ENCODE assay signal across 11 mouse cellular contexts in genomic region chr13:97237700-97238099, GRCm38 (mm10). TPM values are rescaled to one million over a fixed set of nuclear protein-coding genes. Genes with fewer than 3 reads are reported as not detected.
A peak's percentile ranks its signal among the peaks of the same experiment; 100 is the strongest.
DNase-seq lines count a peak whose midpoint lies in the region; ATAC-seq and TF ChIP-seq lines count a peak whose summit lies in the region.
"Had no signal": no experiment of that assay in that cellular context is flagged by ENCODE, and none has a peak within 500 bp of the region (broad histone marks: within the 10 kb centered on the region; RNA-seq: fewer than 3 reads in every experiment).

No protein-coding gene starts in this region.

- H3K4me3 ChIP-seq in kidney, postnatal 0 days (replicated peaks; ENCODE audit: low read depth, low read length) = no peak overlapping the region
- H3K4me3 ChIP-seq in forebrain, embryonic 12.5 days (replicated peaks) = no peak overlapping the region
- H3K4me3 ChIP-seq in limb, embryonic 12.5 days (replicated peaks) = no peak overlapping the region

- H3K27ac ChIP-seq in kidney, postnatal 0 days = peak overlapping the region; percentile 61; the same call in 1 of the 2 replicates
- H3K27ac ChIP-seq in forebrain, embryonic 12.5 days = peak overlapping the region; percentile 80
- H3K27ac ChIP-seq in limb, embryonic 12.5 days = peak overlapping the region; percentile 35; the same call in 1 of the 2 replicates

- WGBS in kidney, postnatal 0 days = 70% methylated on average over 3 of the region's 3 CpGs
- 13% methylated on average over 3 of the region's 3 CpGs for WGBS in forebrain, embryonic 12.5 days
- WGBS in limb, embryonic 12.5 days = 46% methylated on average over 3 of the region's 3 CpGs

- H3K4me1 ChIP-seq in kidney, postnatal 0 days (replicated peaks; ENCODE audit: insufficient read depth, low read length) = peaks cover 14% of the 10 kb centered on the region
- H3K4me1 ChIP-seq in forebrain, embryonic 12.5 days = peaks cover 44% of the 10 kb centered on the region
- peaks cover 48% of the 10 kb centered on the region for H3K4me1 ChIP-seq in limb, embryonic 12.5 days (replicated peaks)

- no peaks in the 10 kb centered on the region for H3K36me3 ChIP-seq in kidney, postnatal 0 days (ENCODE audit: insufficient read depth, low read length)
- H3K36me3 ChIP-seq in forebrain, embryonic 12.5 days (replicated peaks) = no peaks in the 10 kb centered on the region
- H3K36me3 ChIP-seq in limb, embryonic 12.5 days = no peaks in the 10 kb centered on the region

- no peaks in the 10 kb centered on the region for H3K9me3 ChIP-seq in kidney, postnatal 0 days (replicated peaks; ENCODE audit: low read length)
- H3K9me3 ChIP-seq in forebrain, embryonic 12.5 days = no peaks in the 10 kb centered on the region
- 0 out of 2 replicates have a peak, but pooled peaks cover 4% of the 10 kb centered on the region for H3K9me3 ChIP-seq in limb, embryonic 12.5 days

- no peaks in the 10 kb centered on the region for H3K27me3 ChIP-seq in kidney, postnatal 0 days (ENCODE audit: insufficient read depth, low read length)
- H3K27me3 ChIP-seq in forebrain, embryonic 12.5 days = no peaks in the 10 kb centered on the region
- H3K27me3 ChIP-seq in limb, embryonic 12.5 days = no peaks in the 10 kb centered on the region

- no peak for DNase-seq in kidney, postnatal 0 days (ENCODE audit: low spot score)
- no peak for DNase-seq in kidney, postnatal 10 days
- peak; percentile 36 for DNase-seq in Muller cell, postnatal 12 days (ENCODE audit: inconsistent ontology term)
- DNase-seq in embryo, embryonic 11 days = no peak
- DNase-seq in adipocyte (ENCODE audit: low spot score) = no peak
- DNase-seq: cerebellum, postnatal 25 days; gastrocnemius, postnatal 10 days; lung, adult 2 months had no signal

- no peak for ATAC-seq in kidney, postnatal 0 days (replicated peaks; ENCODE audit: low FRiP score, low read depth)
- peak; percentile 36; the same call in 1 of the 2 replicates for ATAC-seq in forebrain, embryonic 12.5 days (ENCODE audit: low FRiP score)
- no peak for ATAC-seq in limb, embryonic 12.5 days (ENCODE audit: insufficient number of reproducible peaks, insufficient read depth, low FRiP score, low TSS enrichment, low read depth)
- no peak for ATAC-seq in megakaryocyte-erythroid progenitor cell, adult 5-6 weeks (replicated peaks; ENCODE audit: low FRiP score, low TSS enrichment, poor library complexity, severe bottlenecking)

- TF ChIP-seq CTCF in kidney, postnatal 0 days (IDR thresholded peaks at IDR 0.05; ENCODE audit: low read depth) = no peak

- no peak overlapping the region for H3K4me2 ChIP-seq in kidney, postnatal 0 days (ENCODE audit: low read length)
- H3K4me2 ChIP-seq in forebrain, embryonic 12.5 days = no peak overlapping the region; the same call in 1 of the 2 replicates
- no peak overlapping the region for H3K4me2 ChIP-seq in limb, embryonic 12.5 days

- no peak overlapping the region for H3K9ac ChIP-seq in kidney, postnatal 0 days (ENCODE audit: low read depth, low read length)
- H3K9ac ChIP-seq in forebrain, embryonic 12.5 days = no peak overlapping the region
- no peak overlapping the region for H3K9ac ChIP-seq in limb, embryonic 12.5 days (replicated peaks)

RNA-seq across cellular contexts. Expression of gene Enc1, which starts 3.2 kb away (rescaled TPM):
- polyA plus RNA-seq in kidney, postnatal 0 days (2015; fragmentation: Nextera tagmentation; extraction: Ambion mirVana) = 8.1 and 9.2 TPM in 2 replicates
- polyA plus RNA-seq in forebrain, embryonic 12.5 days (2016; fragmentation: Nextera tagmentation; extraction: Ambion mirVana) = 23.9 and 26.9 TPM in 2 replicates
- polyA plus RNA-seq in limb, embryonic 12.5 days (2016; fragmentation: Nextera tagmentation; extraction: Ambion mirVana) = 5.8 and 6.8 TPM in 2 replicates
- 2.1 and 3.9 TPM in 2 replicates for total RNA-seq in megakaryocyte-erythroid progenitor cell, adult 5-6 weeks (2014; fragmentation: Nextera tagmentation)
- total RNA-seq in megakaryocyte-erythroid progenitor cell, adult 5-6 weeks (2017) = 3.9 and 4.6 TPM in 2 replicates

RNA-seq across cellular contexts. Expression of gene Hexb, which starts 39.5 kb away (rescaled TPM):
- polyA plus RNA-seq in kidney, postnatal 0 days (2015; fragmentation: Nextera tagmentation; extraction: Ambion mirVana) = 59.0 and 63.1 TPM in 2 replicates
- 18.4 and 20.6 TPM in 2 replicates for polyA plus RNA-seq in forebrain, embryonic 12.5 days (2016; fragmentation: Nextera tagmentation; extraction: Ambion mirVana)
- polyA plus RNA-seq in limb, embryonic 12.5 days (2016; fragmentation: Nextera tagmentation; extraction: Ambion mirVana) = 26.5 and 28.4 TPM in 2 replicates
- total RNA-seq in megakaryocyte-erythroid progenitor cell, adult 5-6 weeks (2014; fragmentation: Nextera tagmentation) = 4.1 and 10.7 TPM in 2 replicates
- total RNA-seq in megakaryocyte-erythroid progenitor cell, adult 5-6 weeks (2017) = 6.2 and 9.4 TPM in 2 replicates
